Mouse (Mus musculus): Measurements from ENCODE around the gene Lhfpl3. TPM values are rescaled to one million over a fixed set of nuclear protein-coding genes. Genes with fewer than 3 reads are reported as not detected.

Gene Lhfpl3
- total and polyA plus RNA-seq, 2 experiments from 2014 or later, result 51.8 to 72.5 TPM

DNA sequence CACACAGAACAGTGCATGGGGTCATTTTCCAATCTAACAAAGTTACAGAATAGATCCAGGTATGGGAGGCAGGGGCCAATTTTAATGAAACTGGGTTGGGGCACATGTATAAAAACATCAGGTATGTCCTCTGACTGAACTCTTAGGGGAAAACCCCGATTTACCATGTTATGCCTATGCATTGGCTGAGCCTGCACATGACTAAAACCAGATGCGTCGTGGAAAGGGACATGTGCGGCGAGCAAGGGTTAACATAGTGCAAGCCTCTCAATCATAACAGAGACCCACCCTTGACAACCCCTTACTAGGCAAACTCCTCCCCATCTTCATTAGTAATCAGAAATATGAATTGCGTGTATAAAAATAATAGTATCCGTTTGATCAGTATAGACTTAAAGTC, 533.5 kb downstream of the Lhfpl3 start:
- no peaks in the 10 kb centered on the region for H3K27me3 ChIP-seq (ENCODE audit: insufficient read depth, low read length)
- ATAC-seq (ENCODE audit: low FRiP score), result no peak
- H3K4me2 ChIP-seq (ENCODE audit: low read depth, low read length, poor library complexity, severe bottlenecking), result no peak overlapping the region
- no peak overlapping the region for H3K9ac ChIP-seq (replicated peaks; ENCODE audit: low read length, poor library complexity, severe bottlenecking)
- no peak for DNase-seq (ENCODE audit: low spot score)
- no peaks in the 10 kb centered on the region for H3K4me1 ChIP-seq (ENCODE audit: insufficient read depth, low read length)
- H3K4me3 ChIP-seq (ENCODE audit: low read depth, low read length), result no peak overlapping the region
- WGBS, result 92% methylated on average over 7 of the region's 7 CpGs
- H3K27ac ChIP-seq (ENCODE audit: low read depth, low read length), result no peak overlapping the region
- no peaks in the 10 kb centered on the region for H3K36me3 ChIP-seq (ENCODE audit: insufficient read depth, low read length)
- no peak for TF ChIP-seq CTCF (IDR thresholded peaks at IDR 0.05)
- H3K9me3 ChIP-seq (ENCODE audit: low read length), result no peaks in the 10 kb centered on the region

DNA sequence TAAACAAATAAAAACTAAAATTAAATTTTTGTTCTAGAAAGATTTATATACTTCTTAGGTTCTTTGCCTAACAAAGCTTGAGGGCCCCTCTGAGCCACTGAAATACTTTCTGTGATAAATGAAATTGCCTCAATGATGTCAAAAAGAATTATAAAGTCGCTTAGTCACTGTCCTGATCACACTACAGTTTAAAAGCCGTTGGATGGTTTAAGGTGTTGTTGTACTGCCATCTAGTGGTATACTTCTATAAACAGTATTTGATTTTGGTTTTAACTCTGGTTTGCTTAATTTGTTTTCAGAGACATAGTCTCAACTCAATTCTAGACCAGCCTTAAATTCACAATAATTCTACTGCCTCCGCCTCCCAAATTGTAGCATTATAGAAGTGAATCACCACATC, 539.0 kb downstream of the Lhfpl3 start:
- H3K27me3 ChIP-seq (ENCODE audit: insufficient read depth, low read length), result no peaks in the 10 kb centered on the region
- 23% methylated on average over 3 of the region's 3 CpGs for WGBS
- H3K36me3 ChIP-seq (ENCODE audit: insufficient read depth, low read length), result no peaks in the 10 kb centered on the region
- no peak for ATAC-seq (ENCODE audit: low FRiP score)
- DNase-seq (ENCODE audit: low spot score), result peak; percentile 85
- no peak overlapping the region for H3K4me2 ChIP-seq (ENCODE audit: low read depth, low read length, poor library complexity, severe bottlenecking)
- peak; percentile 82 for TF ChIP-seq CTCF (IDR thresholded peaks at IDR 0.05)
- no peaks in the 10 kb centered on the region for H3K9me3 ChIP-seq (ENCODE audit: low read length)
- no peak overlapping the region for H3K9ac ChIP-seq (replicated peaks; ENCODE audit: low read length, poor library complexity, severe bottlenecking)
- no peak overlapping the region for H3K27ac ChIP-seq (ENCODE audit: low read depth, low read length)
- H3K4me3 ChIP-seq (ENCODE audit: low read depth, low read length), result no peak overlapping the region
- H3K4me1 ChIP-seq (ENCODE audit: insufficient read depth, low read length), result no peaks in the 10 kb centered on the region

GRCm38 (mm10) chr5:23289149-23289548, 543.3 kb downstream of the Lhfpl3 start:
- no peaks in the 10 kb centered on the region for H3K9me3 ChIP-seq (ENCODE audit: low read length)
- H3K9ac ChIP-seq (replicated peaks; ENCODE audit: low read length, poor library complexity, severe bottlenecking), result no peak overlapping the region

More at GRCm38 (mm10) chr5:23289149-23289548, 543.3 kb downstream of the Lhfpl3 start:
- no peaks in the 10 kb centered on the region for H3K27me3 ChIP-seq (ENCODE audit: insufficient read depth, low read length)
- H3K4me1 ChIP-seq (ENCODE audit: insufficient read depth, low read length), result no peaks in the 10 kb centered on the region
- H3K4me2 ChIP-seq (ENCODE audit: low read depth, low read length, poor library complexity, severe bottlenecking), result no peak overlapping the region
- DNase-seq (ENCODE audit: low spot score) (no peak), ATAC-seq (ENCODE audit: low FRiP score) (no peak)
- TF ChIP-seq CTCF (IDR thresholded peaks at IDR 0.05), result no peak
- H3K4me3 ChIP-seq (ENCODE audit: low read depth, low read length), result no peak overlapping the region
- H3K36me3 ChIP-seq (ENCODE audit: insufficient read depth, low read length), result no peaks in the 10 kb centered on the region
- H3K27ac ChIP-seq (ENCODE audit: low read depth, low read length), result no peak overlapping the region

Small RNAs within 50 kb of the gene (microRNA-seq; reads per million reads assigned to microRNA genes)
- gene Gm28022 (ENCODE audit: borderline number of aligned reads) (not detected), gene Gm44363 (ENCODE audit: borderline number of aligned reads) (not detected)

Other genes with a start within 250 kb of the Lhfpl3 start
- gene Orc5, start 195.6 kb upstream of the Lhfpl3 start, total RNA-seq (2014; rRNA removed), result 27.7 and 28.9 TPM in 2 replicates
- gene Orc5, start 195.6 kb upstream of the Lhfpl3 start, polyA plus RNA-seq (2015; fragmentation: Nextera tagmentation; extraction: Ambion mirVana), result 28.5 and 31.5 TPM in 2 replicates

All from midbrain, postnatal 0 days (tissue).